Mouse (Mus musculus): Measurements from ENCODE around the gene Pnkd. TPM values are rescaled to one million over a fixed set of nuclear protein-coding genes. Genes with fewer than 3 reads are reported as not detected.

Pnkd gene
- total and polyA plus RNA-seq, 3 experiments = 45.5 to 318 (median 154) TPM

DNA sequence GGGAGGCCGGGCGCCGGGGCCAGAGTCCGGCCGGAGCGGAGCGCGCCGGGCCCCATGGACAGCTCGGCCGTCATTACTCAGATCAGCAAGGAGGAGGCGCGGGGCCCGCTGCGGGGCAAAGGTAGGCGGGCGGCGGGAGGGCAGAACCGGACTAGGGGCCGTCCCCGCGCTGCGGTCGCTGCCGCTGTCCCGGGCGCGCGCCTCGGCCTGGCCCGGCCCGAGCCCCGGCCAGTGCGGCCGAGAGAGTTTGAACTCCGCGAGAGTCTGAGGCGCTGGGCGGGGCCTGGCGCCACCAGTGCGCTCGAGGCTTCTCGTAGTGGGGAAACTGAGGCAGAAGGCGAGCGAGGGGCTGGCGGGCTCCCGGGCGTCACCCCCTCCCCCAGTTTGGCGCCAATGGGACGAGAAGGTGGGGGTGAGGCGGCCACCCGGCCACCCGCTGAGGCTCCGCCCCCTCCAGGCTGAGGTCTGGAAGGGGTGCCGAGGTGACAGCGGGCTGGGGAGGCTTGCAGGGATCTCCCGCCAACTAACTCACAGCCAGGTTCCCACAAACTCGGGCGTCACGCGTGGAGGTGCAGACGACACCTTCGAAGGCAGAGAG is 107.2 kb downstream of the Pnkd start:
- Histone ChIP-seq H3K9me3 (replicated peaks; ENCODE audit: low read length) (no peaks in the 10 kb centered on the region), H3K79me2 (replicated peaks; ENCODE audit: control insufficient read depth, extremely low read depth, insufficient read depth, poor library complexity, severe bottlenecking) (peaks cover 21% of the 10 kb centered on the region), H3K4me1 (ENCODE audit: control insufficient read depth in 1 of 2, insufficient read depth in 2 of 2) (peaks cover 8 to 65% of the 10 kb centered on the region in 2 experiments; a peak in 3 of 4 replicates), H3K27ac (ENCODE audit: insufficient read depth, low read depth) (peak overlapping the region; percentile 76), H3K4me3 (replicated peaks in 1 of 3; ENCODE audit: low read depth in 2 of 3, low read length in 2 of 3, poor library complexity in 1 of 3) (peak overlapping the region; percentile 65 to 86 (median 73)), H3K4me2 (ENCODE audit: insufficient read depth, low read depth, poor library complexity, severe bottlenecking) (peak overlapping the region; percentile 41), H3K36me3 (replicated peaks in 1 of 2; ENCODE audit: control insufficient read depth in 1 of 2, insufficient read depth in 1 of 2, low read length in 1 of 2) (peaks cover 19 to 22% of the 10 kb centered on the region in 2 experiments), H3K27me3 (replicated peaks) (no peaks in the 10 kb centered on the region), H3K9ac (ENCODE audit: insufficient read depth, low read depth) (peak overlapping the region; percentile 98)
- DNase-seq (ENCODE audit: extremely low read depth) = peak; percentile 61
- in situ Hi-C loops (cut with MboI; ENCODE audit: low pct_ligation_motif_present, low pct_unique_long_range_greater_than_20kb, low sequenced_read_pairs) = loop anchor here (5.0 to 10.0 kb wide), 2 partner anchors 53 to 80 kb away; no protein-coding TSS in a partner anchor
- no peak for TF ChIP-seq E2F4 (IDR thresholded peaks at IDR 0.05; ENCODE audit: insufficient replicate concordance, low read depth, low read length)
- TF ChIP-seq CHD1 (IDR thresholded peaks at IDR 0.05; ENCODE audit: low read depth, low read length) = no peak
- TF ChIP-seq ZKSCAN1 (IDR thresholded peaks at IDR 0.05; ENCODE audit: borderline replicate concordance, low read depth, low read length) = no peak
- TF ChIP-seq CTCF (conservative IDR thresholded peaks at IDR 0.05 in 1 of 2, IDR thresholded peaks at IDR 0.05 in 1 of 2; ENCODE audit: low read depth in 2 of 2, low read length in 2 of 2) = no peak
- TF ChIP-seq ZMIZ1 (IDR thresholded peaks at IDR 0.05; ENCODE audit: low read depth, low read length) = 0 out of 2 replicates have a peak, but pooled peaks have one; percentile 11
- no peak for TF ChIP-seq POLR2AphosphoS2 (IDR thresholded peaks at IDR 0.05; ENCODE audit: low read depth, low read length)
- TF ChIP-seq UBTF (IDR thresholded peaks at IDR 0.05; ENCODE audit: low read depth, low read length) = peak; percentile 27; the same call in 1 of the 2 replicates
- no peak; the same call in 1 of the 2 replicates for TF ChIP-seq NELFE (IDR thresholded peaks at IDR 0.05; ENCODE audit: low read depth, low read length)
- TF ChIP-seq NRF1 (IDR thresholded peaks at IDR 0.05; ENCODE audit: low read depth, low read length) = no peak
- peak; percentile 22; the same call in 1 of the 2 replicates for TF ChIP-seq MXI1 (IDR thresholded peaks at IDR 0.05; ENCODE audit: low read depth, low read length)
- TF ChIP-seq EP300 (IDR thresholded peaks at IDR 0.05; ENCODE audit: low read length) = no peak
- TF ChIP-seq MYC (IDR thresholded peaks at IDR 0.05; ENCODE audit: low read depth, low read length) = no peak
- TF ChIP-seq MAZ (IDR thresholded peaks at IDR 0.05; ENCODE audit: low read depth, low read length) = no peak
- TF ChIP-seq HCFC1 (IDR thresholded peaks at IDR 0.05; ENCODE audit: low read depth, low read length) = no peak
- TF ChIP-seq CHD2 (IDR thresholded peaks at IDR 0.05; ENCODE audit: low read length) = peak; percentile 55; the same call in 1 of the 2 replicates
- TF ChIP-seq MAX (IDR thresholded peaks at IDR 0.05; ENCODE audit: low read length) = no peak
- TF ChIP-seq POLR2A (IDR thresholded peaks at IDR 0.05; ENCODE audit: low read depth, low read length) = peak; percentile 47; the same call in 1 of the 2 replicates
- no peak for TF ChIP-seq BHLHE40 (IDR thresholded peaks at IDR 0.05; ENCODE audit: low read depth, low read length)
- no peak for TF ChIP-seq USF2 (conservative IDR thresholded peaks at IDR 0.05; ENCODE audit: low read depth, low read length)
- no peak for TF ChIP-seq GABPA (IDR thresholded peaks at IDR 0.05; ENCODE audit: insufficient replicate concordance, low read depth, low read length)
- TF ChIP-seq ETS1 (conservative IDR thresholded peaks at IDR 0.05; ENCODE audit: low read depth, low read length) = no peak
- no peak; the same call in 1 of the 2 replicates for TF ChIP-seq SIN3A (IDR thresholded peaks at IDR 0.05; ENCODE audit: low read length)
- TF ChIP-seq KAT2A (IDR thresholded peaks at IDR 0.05; ENCODE audit: insufficient replicate concordance, low read length) = no peak
- dilution Hi-C loops (cut with MboI; ENCODE audit: extremely low pct_ligation_motif_present, extremely low pct_unique_long_range_greater_than_20kb, low sequenced_read_pairs) = no loop called here
